Mouse (Mus musculus) left cerebral cortex, postnatal 10 days (tissue): ENCODE results near the gene Zmynd11. TPM values are rescaled to one million over a fixed set of nuclear protein-coding genes. Genes with fewer than 3 reads are reported as not detected.

Experiments
- DNase-seq, 2 experiments: peaks; one replicate each; pipeline ENCODE4 v3.0.0; 2021 to 2022; ENCODE audit warnings: low spot score in 2 of 2, mixed read lengths in 1 of 2; ENCODE audit errors: extremely low spot score in 1 of 2
- intact Hi-C: fragments of 180-260 bp; cut with DNase I; formaldehyde crosslinking; loops from one replicate; pipeline ENCODE4 v1.15.1; 2025
- total RNA-seq, 2 experiments: library from RNA; stranded (reverse); gene quantifications; 2 replicates each; pipeline ENCODE4 v1.2.3; 2021

The Zmynd11 gene
- total RNA-seq, result 100 to 1,000 TPM; 247 to 259 TPM

- intact Hi-C loops, result no loop called here
- DNase-seq, result peak in 1 of 2 experiments; percentile 70
Measured at GRCm38 (mm10) chr13:9764646-9765536, at the start of gene Zmynd11. Zmynd11 (minus strand) TSS chr13:9765330.

GRCm38 (mm10) chr13:9795889-9796631, 30.9 kb upstream of the Zmynd11 start:
- intact Hi-C loops, result no loop called here
- no peak for DNase-seq

- intact Hi-C loops, result no loop called here
- DNase-seq, result no peak
Measured at GRCm38 (mm10) chr13:9786050-9786449, 20.9 kb upstream of the Zmynd11 start.

GRCm38 (mm10) chr13:9783717-9784116, 18.6 kb upstream of the Zmynd11 start:
- intact Hi-C loops, result no loop called here
- DNase-seq, result no peak

GRCm38 (mm10) chr13:9775901-9776300, 10.8 kb upstream of the Zmynd11 start:
- intact Hi-C loops, result no loop called here
- no peak for DNase-seq

GRCm38 (mm10) chr13:9774077-9774476, 8.9 kb upstream of the Zmynd11 start:
- DNase-seq, result no peak
- intact Hi-C loops, result no loop called here

- no peak for DNase-seq
- intact Hi-C loops, result no loop called here
Measured at GRCm38 (mm10) chr13:9767279-9767678, 2.1 kb upstream of the Zmynd11 start.

GRCm38 (mm10) chr13:9766497-9766896, 1.4 kb upstream of the Zmynd11 start:
- intact Hi-C loops, result no loop called here
- no peak for DNase-seq

- intact Hi-C loops, result no loop called here
Measured at GRCm38 (mm10) chr13:9765537-9765851, 364 bp upstream of the Zmynd11 start.

GRCm38 (mm10) chr13:9763828-9764645, 1.1 kb downstream of the Zmynd11 start:
- peak; percentile 32 to 88 for DNase-seq
- intact Hi-C loops, result no loop called here

More at GRCm38 (mm10) chr13:9765537-9765851, 364 bp upstream of the Zmynd11 start:
- DNase-seq, result no peak

- no peak for DNase-seq
- intact Hi-C loops, result no loop called here
Measured at GRCm38 (mm10) chr13:9763100-9763827, 1.9 kb downstream of the Zmynd11 start.

- intact Hi-C loops, result no loop called here
- DNase-seq, result no peak
Measured at GRCm38 (mm10) chr13:9760057-9760456, 5.1 kb downstream of the Zmynd11 start.

- intact Hi-C loops, result no loop called here
- DNase-seq, result no peak
Measured at GRCm38 (mm10) chr13:9757842-9758491, 7.2 kb downstream of the Zmynd11 start.

GRCm38 (mm10) chr13:9753706-9754105, 11.4 kb downstream of the Zmynd11 start:
- no peak for DNase-seq
- intact Hi-C loops, result no loop called here

GRCm38 (mm10) chr13:9750320-9750719, 14.8 kb downstream of the Zmynd11 start:
- intact Hi-C loops, result no loop called here
- no peak for DNase-seq

- intact Hi-C loops, result no loop called here
- no peak for DNase-seq
Measured at GRCm38 (mm10) chr13:9749796-9750195, 15.3 kb downstream of the Zmynd11 start.

GRCm38 (mm10) chr13:9738190-9738589, 26.9 kb downstream of the Zmynd11 start:
- no peak for DNase-seq
- intact Hi-C loops, result no loop called here

- intact Hi-C loops, result no loop called here
- no peak for DNase-seq
Measured at GRCm38 (mm10) chr13:9737024-9737423, 28.1 kb downstream of the Zmynd11 start.
